Mouse (Mus musculus) regulatory T cell (primary cell): Measurements from ENCODE around the gene Tmem176a.

Source experiments
- in situ Hi-C: fragments of 300-600 bp; cut with MboI, MseI; formaldehyde crosslinking; loops from one replicate; pipeline ENCODE4 v1.15.1; 2025; ENCODE audit warnings: high pct_unique_total_duplicates

Gene Tmem176a

GRCm38 (mm10) chr6:48875515-48875914 lies 34.8 kb downstream of the Tmem176a start:
- in situ Hi-C loops: no loop called here

- in situ Hi-C loops: no loop called here
Measured at GRCm38 (mm10) chr6:48876510-48877135, 35.9 kb downstream of the Tmem176a start.

- in situ Hi-C loops: no loop called here
Measured at GRCm38 (mm10) chr6:48894203-48894602, 53.5 kb downstream of the Tmem176a start.

- in situ Hi-C loops: no loop called here
Measured at GRCm38 (mm10) chr6:48894938-48895818, 54.5 kb downstream of the Tmem176a start.

- in situ Hi-C loops: no loop called here
Measured at GRCm38 (mm10) chr6:48895941-48896340, 55.2 kb downstream of the Tmem176a start.
